Mouse (Mus musculus): ENCODE data around the gene Gm36210. TPM values are rescaled to one million over a fixed set of nuclear protein-coding genes. Genes with fewer than 3 reads are reported as not detected.
A peak's percentile ranks its signal among the peaks of the same experiment; 100 is the strongest.
"Not testable (repeated sequence)": the region's sequence is repeated elsewhere in the genome, so short reads cannot be mapped to it uniquely, and the experiment has no call there.

Gene Gm36210
- polyA plus RNA-seq, 1 experiment: not detected

DNA sequence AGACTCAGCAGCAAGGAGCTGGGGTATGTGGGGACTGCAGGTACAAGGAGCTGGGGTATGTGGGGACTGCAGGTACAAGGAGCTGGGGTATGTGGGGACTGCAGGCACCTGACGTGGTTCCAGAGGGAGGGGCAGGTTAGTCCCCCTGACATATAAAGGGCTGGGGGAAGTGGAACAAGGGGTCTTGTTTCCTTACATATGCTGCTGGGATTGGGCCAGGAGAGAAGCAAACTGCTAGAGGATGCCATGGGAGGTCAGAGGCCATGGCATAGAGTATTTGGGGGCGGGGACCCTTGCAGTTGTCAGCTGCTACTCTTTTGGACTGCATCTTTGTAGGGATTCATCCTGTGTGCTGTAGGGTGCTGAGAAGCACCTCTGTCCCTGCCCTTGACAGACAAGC is 11.2 kb upstream of the Gm36210 start:
- Histone ChIP-seq H3K4me1 (ENCODE audit: control insufficient read depth, insufficient read depth, insufficient read length, low read length) (peaks cover 13% of the 10 kb centered on the region), H3K4me3 (ENCODE audit: insufficient read depth, low read depth, low read length) (no peak overlapping the region), H3K27ac (replicated peaks; ENCODE audit: low read depth, low read length) (no peak overlapping the region)

DNA sequence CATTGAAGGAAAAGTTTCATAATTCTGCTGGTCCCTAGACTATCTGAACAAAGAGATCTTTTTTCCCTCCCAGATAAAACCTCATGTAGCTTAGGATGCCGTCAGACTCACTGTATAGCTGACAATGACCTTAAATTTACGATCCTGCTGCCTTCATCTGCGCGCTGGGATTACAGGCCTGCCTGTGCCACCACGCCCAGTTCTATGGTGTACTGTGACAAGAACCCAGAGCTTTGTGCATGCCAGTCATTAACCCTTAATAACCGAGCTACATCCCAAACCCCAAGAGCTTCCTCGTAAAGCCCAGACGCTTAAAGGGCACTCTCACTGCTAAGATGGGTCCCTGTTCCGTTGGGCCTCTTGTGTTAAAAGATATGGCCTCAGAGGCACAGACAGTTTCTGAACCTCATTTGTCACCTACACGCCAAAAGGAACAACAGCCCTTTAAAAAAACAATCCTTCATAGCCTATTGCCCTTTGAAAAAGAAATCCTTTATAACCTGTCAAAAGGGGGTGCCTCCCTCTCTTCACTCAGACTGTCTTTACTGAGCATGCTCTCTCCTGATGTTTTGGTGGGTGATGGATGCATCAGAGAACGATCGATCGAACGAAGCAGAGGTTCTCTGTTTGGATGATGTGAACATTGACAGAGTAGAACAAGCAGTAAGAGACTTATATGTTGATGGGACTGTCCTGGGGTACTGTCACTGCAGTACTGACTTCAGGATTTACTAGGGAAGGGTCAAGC is 9.5 kb upstream of the Gm36210 start:
- Histone ChIP-seq H3K27ac (replicated peaks; ENCODE audit: low read depth, low read length) (peak overlapping the region; percentile 40), H3K4me3 (ENCODE audit: insufficient read depth, low read depth, low read length) (peak overlapping the region; percentile 80), H3K4me1 (ENCODE audit: control insufficient read depth, insufficient read depth, insufficient read length, low read length) (peaks cover 10% of the 10 kb centered on the region; the same call in 1 of the 2 replicates)

DNA sequence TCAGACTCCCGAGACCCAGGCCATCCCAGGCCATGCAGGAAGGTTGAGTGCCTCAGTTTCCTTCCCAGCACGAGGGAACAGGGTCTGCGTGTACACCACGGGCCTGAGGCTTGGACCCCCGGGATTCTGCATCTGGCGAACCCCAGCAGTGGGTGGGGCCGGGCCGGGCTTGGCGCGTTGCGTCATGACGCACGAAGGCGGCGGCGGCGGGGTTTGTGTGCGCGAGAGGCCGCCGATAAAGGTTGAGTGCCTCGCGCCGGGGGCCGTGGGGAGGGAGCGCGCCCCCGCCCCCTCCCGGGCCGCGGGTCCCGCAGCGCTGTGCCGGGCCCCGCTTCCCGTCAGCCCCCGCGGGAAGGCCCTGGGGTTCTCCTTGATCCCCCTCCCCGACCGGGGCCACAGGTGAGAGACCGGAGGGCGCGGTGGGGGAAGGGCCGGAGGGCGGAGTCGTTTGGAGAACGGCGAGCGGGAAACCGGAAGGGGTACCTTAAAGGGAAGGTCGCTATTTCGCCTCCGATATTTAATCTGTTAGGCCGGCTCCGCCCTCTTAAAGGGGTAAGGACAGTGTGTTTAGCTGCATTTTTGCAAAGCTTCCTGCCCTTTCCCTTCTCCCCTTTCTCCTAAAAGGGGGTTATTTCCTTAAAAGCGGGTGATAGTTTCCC is 8.8 kb upstream of the Gm36210 start, which contains the start of gene Zfp628:
TSS of gene Zfp628 (plus strand) at position 211 of the 659 bp plus-strand sequence.
- Histone ChIP-seq H3K27ac (replicated peaks; ENCODE audit: low read depth, low read length) (peak within 1 kb of the TSS; percentile 86), H3K4me1 (ENCODE audit: control insufficient read depth, insufficient read depth, insufficient read length, low read length) (peaks cover 10% of the 10 kb centered on the region; the same call in 1 of the 2 replicates), H3K4me3 (ENCODE audit: insufficient read depth, low read depth, low read length) (peak within 1 kb of the TSS; percentile 80)

DNA sequence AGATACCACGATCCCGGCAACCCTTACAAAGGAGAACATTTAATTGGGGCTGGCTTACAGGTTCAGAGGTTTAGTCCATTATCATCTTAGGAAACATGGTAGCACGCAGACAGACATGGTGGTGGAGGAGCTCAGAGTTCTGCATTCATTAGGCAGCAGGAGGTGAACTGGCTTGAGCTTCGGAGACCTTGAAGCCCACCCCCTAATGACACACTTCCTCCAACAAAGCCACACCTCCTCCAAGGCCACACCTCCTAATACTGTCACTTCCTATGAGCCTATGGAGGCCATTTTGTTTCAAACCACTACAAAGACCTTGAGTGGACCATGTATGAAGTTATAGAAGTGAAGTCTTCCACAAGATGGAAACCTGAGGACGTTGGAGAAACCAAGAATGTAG is 5.9 kb upstream of the Gm36210 start:
- Histone ChIP-seq H3K27ac (replicated peaks; ENCODE audit: low read depth, low read length) (no peak overlapping the region), H3K4me3 (ENCODE audit: insufficient read depth, low read depth, low read length) (no peak overlapping the region), H3K4me1 (ENCODE audit: control insufficient read depth, insufficient read depth, insufficient read length, low read length) (peaks cover 10% of the 10 kb centered on the region; the same call in 1 of the 2 replicates)

DNA sequence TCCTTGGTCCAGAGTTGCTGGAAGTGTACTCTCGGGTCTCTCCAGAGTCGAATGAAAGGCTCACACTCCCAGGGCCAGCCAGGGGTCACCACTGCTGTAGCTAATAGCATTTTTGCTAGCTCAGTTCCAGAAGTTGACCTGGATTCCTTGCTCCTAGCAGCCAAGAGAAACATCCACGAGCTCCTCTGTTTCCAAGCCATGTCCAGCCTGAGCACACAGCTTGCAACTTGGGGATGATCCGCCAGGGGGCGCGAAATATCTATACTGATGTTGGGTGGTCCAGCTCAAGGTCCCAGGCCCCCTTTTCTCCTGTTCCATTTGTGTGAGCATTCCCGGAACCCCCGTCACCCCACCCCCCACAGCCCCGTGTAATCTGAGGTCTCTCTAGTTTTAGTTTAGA is 5.2 kb upstream of the Gm36210 start:
- H3K4me3 ChIP-seq (ENCODE audit: insufficient read depth, low read depth, low read length): no peak overlapping the region

DNA sequence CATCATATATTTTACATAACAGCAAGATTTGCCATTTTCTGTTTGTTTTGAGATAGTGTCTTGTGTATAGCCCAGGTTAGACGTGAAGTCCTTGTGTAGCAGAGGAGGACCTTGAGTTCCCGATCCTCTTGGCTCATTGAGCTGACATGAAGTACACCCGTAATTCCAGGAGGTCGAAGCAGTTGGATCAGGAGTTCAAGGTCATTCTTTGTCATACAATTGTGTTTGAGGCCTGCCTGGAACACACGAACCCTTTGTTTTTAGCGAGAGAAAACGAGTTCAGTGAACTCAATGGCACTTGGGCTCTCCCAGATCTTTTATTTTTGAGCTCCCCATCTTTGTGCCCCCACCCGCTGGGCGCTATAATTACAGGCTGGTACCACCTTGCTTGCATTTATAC is 3.9 kb downstream of the Gm36210 start:
- Histone ChIP-seq H3K27ac (replicated peaks; ENCODE audit: low read depth, low read length) (no peak overlapping the region), H3K4me1 (ENCODE audit: control insufficient read depth, insufficient read depth, insufficient read length, low read length) (no peaks in the 10 kb centered on the region; the same call in 1 of the 2 replicates), H3K4me3 (ENCODE audit: insufficient read depth, low read depth, low read length) (no peak overlapping the region)

More for the DNA sequence above, 5.2 kb upstream of the Gm36210 start:
- Histone ChIP-seq H3K4me1 (ENCODE audit: control insufficient read depth, insufficient read depth, insufficient read length, low read length) (peaks cover 10% of the 10 kb centered on the region; the same call in 1 of the 2 replicates), H3K27ac (replicated peaks; ENCODE audit: low read depth, low read length) (no peak overlapping the region)

DNA sequence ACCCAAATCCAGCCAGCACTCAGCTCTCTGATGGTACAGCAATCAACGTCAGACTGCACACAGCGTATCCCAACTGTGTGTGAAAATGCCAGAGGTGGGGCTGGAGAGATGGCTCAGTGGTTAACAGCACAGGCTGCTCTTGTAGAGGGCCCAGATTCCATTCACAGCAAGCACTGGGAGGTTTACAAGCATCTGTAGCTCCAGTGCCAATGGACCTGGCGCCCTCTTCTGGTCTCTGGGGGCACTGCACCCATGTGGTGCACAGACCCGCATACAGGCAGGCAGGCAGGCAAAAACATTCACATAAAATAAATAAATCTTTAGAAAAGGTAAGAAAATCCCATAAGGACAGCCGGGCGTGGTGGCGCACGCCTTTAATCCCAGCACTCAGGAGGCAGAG is 5.1 kb downstream of the Gm36210 start:
- no peaks in the 10 kb centered on the region; the same call in 1 of the 2 replicates for H3K4me1 ChIP-seq (ENCODE audit: control insufficient read depth, insufficient read depth, insufficient read length, low read length)
- no peak overlapping the region for H3K4me3 ChIP-seq (ENCODE audit: insufficient read depth, low read depth, low read length)
- no peak overlapping the region for H3K27ac ChIP-seq (replicated peaks; ENCODE audit: low read depth, low read length)

DNA sequence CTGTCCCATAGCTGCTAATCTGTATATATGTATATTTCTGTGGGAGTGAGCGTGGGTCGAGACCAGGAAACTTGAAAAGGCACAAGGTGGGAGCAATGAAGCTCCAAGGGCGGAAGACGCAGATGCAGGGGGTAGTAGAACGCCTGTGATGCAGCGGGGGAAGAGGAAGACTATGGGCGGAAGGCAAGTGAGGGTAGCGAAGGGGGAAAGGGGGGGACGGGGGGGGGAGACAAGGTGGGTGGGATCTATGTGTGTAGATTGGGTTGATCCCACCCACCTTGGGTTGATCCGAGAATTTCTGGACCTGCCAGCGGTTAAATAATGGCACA is 5.8 kb downstream of the Gm36210 start:
- Histone ChIP-seq H3K4me3 (ENCODE audit: insufficient read depth, low read depth, low read length) (0 out of 2 replicates have a peak overlapping the region, but pooled peaks have one; percentile 14), H3K4me1 (ENCODE audit: control insufficient read depth, insufficient read depth, insufficient read length, low read length) (no peaks in the 10 kb centered on the region; the same call in 1 of the 2 replicates), H3K27ac (replicated peaks; ENCODE audit: low read depth, low read length) (no peak overlapping the region)

DNA sequence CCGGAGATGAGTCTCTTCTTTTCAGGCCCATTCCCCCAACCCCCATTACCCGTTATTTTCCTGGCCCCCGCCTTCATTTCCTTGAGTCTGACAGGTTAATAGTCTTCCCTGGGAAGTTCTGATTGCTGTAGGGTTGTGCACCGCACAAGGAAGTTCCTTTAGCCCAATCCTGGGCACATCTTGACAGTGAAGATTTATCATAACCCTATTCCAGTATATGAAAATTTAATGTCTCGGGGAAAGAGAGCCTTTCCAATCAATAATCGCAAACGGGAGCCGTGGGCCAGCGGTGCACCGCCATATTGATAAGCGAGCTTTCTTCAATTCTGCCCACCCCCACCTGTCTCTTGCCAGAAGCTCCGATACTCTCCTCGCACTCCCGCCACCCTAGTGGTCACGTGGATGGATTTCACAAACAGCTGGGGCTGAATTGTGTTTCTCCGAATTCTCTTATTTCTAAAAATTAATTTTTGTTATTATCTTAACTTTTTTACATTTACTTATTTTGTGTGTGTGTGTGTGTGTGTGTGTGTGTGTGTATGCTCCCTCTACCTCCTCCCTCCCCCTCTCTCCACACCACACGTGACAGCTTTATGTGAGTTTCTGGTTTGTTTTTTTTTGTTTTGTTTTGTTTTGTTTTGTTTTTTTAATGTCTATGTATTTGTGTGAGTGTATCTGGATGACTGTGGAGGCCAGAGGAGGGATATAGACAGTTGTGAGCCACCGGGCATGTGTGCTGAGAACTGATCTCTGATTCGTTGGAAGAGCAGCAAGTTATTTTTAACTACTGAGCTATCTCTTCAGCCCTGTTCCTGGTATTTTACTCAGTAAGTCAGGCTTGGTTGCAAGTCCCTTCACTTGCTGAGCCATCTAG is 6.4 kb downstream of the Gm36210 start:
- no peak overlapping the region for H3K27ac ChIP-seq (replicated peaks; ENCODE audit: low read depth, low read length)

DNA sequence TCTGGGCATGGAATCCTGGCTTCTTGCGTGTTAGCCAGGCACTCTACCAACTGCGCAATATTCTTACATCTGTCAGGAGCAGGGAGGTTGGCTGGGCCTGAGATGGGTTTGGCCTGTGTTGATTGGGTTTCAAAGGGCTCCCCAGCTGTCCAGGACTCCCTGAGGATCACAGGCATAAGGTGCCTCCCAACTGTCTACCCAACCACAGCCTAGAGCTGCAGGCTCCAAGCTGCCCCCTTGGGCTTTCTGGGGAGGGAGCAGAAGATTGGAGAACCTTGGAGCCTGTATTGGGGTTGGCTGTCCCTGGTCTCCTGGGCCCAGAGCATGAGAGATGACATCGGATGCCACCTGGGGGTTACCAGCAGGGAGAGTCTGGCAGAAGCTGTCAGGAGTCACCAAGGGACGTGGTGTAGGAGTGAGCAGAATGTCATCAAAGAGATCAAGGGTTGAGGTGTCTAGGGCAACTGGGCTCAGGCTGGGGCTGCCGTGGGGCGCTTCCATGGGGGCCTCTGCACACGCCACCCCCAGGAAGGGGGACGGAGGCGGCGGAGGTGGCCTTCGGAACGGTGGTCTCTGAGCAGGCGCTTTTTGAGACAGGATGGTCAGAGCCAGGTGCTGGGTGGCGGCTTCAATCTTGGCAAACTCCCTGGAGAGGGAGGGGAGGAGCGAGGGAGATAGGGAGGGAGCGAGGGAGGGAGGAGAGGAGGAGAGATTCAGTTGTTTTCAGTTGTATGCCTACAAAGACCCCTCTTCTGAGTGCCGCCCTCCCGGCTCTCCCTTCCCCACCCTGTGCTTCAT is 7.3 kb downstream of the Gm36210 start:
- Histone ChIP-seq H3K4me1 (ENCODE audit: control insufficient read depth, insufficient read depth, insufficient read length, low read length) (no peaks in the 10 kb centered on the region; the same call in 1 of the 2 replicates), H3K27ac (replicated peaks; ENCODE audit: low read depth, low read length) (no peak overlapping the region), H3K4me3 (ENCODE audit: insufficient read depth, low read depth, low read length) (peak overlapping the region; percentile 32)

More for the DNA sequence above, 6.4 kb downstream of the Gm36210 start:
- Histone ChIP-seq H3K4me3 (ENCODE audit: insufficient read depth, low read depth, low read length) (peak overlapping the region; percentile 32), H3K4me1 (ENCODE audit: control insufficient read depth, insufficient read depth, insufficient read length, low read length) (no peaks in the 10 kb centered on the region; the same call in 1 of the 2 replicates)

DNA sequence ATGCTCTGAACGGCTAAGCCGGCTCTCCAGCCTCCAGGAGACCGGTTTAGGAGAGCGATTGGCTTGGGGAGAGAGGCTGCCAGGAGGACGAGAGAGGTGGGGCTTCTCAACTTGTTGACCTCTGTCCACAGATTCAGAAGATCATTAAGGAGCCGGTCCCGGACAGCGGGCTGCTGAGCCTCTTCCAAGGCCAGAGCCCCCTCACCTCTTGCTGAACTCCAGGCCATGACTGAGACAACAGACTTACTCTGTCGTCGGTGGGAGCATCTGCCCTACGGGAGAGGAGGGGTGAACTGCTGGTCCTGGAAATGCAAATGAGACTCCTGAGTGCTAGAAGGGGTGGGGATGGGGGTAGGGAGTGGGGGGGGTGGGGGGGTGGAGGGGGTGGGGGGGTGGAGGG is 11.1 kb downstream of the Gm36210 start:
- Histone ChIP-seq H3K4me3 (ENCODE audit: insufficient read depth, low read depth, low read length) (no peak overlapping the region), H3K27ac (replicated peaks; ENCODE audit: low read depth, low read length) (no peak overlapping the region), H3K4me1 (ENCODE audit: control insufficient read depth, insufficient read depth, insufficient read length, low read length) (no peaks in the 10 kb centered on the region; the same call in 1 of the 2 replicates)

DNA sequence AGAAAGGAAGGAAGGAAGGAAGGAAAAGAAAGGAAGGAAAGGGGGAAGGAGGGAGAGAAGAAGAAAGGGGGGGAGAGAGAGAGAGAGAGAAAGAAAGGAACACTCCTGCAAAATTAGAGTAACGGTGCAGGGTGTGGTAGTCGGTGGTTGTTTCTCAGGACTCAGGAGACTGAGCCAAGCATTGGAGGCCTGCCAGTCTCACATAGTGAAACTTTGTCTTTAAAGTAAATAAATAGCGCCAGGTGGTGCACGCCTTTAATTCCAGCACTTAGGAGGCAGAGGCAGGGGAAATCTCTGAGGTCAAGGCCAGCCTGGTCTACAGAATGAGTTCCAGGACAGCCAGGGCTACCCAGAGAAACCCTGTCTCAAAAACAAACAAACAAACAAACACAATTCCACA is 19.6 kb downstream of the Gm36210 start:
- Histone ChIP-seq H3K27ac (replicated peaks; ENCODE audit: low read depth, low read length) (no peak overlapping the region), H3K4me1 (ENCODE audit: control insufficient read depth, insufficient read depth, insufficient read length, low read length) (peaks cover 3% of the 10 kb centered on the region; the same call in 1 of the 2 replicates), H3K4me3 (ENCODE audit: insufficient read depth, low read depth, low read length) (no peak overlapping the region)

DNA sequence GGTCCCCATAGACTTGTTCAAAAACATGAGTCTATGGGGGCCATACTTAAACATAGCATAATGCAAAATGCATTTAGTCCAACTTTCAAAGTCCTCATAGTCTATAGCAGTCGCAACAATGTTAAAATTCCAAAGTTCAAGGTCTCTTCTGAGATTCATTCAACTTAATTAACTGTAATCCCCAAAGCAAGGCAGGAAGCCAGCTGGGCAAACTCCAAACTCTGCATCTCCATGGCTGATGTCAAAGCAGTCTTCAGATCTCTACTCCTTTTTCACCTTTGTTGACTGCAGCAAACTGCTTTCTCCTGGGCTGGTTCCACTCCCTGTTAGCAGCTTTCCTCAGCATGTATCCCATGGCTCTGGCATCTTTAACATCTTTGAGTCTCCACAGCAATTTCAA is 27.3 kb downstream of the Gm36210 start:
- not testable (repeated sequence) for H3K4me3 ChIP-seq (ENCODE audit: insufficient read depth, low read depth, low read length); H3K4me1 ChIP-seq (ENCODE audit: control insufficient read depth, insufficient read depth, insufficient read length, low read length); H3K27ac ChIP-seq (replicated peaks; ENCODE audit: low read depth, low read length)

DNA sequence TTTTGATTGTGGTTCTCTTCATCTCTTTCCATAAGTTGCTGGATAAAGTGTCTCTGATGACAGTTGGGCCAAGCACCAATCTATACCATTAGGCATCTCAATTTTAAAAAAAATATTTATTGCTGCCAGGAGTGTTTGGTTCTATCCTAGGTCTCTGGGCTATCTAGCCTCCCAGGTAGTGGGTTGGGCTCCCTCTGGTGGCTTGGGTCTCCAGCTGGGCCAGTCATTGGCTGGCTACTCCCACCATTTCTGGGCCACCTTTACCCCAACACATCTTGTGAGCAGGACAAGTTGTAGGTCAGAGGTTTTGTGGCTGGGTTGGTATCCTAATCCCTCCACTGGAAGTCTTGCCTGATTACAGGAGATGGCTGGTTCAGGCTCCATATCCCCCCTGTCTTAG is 28.1 kb downstream of the Gm36210 start:
- 0 out of 2 replicates have a peak, but pooled peaks cover 2% of the 10 kb centered on the region for H3K4me1 ChIP-seq (ENCODE audit: control insufficient read depth, insufficient read depth, insufficient read length, low read length)
- peak overlapping the region; percentile 73; the same call in 1 of the 2 replicates for H3K4me3 ChIP-seq (ENCODE audit: insufficient read depth, low read depth, low read length)
- peak overlapping the region; percentile 20; the same call in 1 of the 2 replicates for H3K27ac ChIP-seq (replicated peaks; ENCODE audit: low read depth, low read length)
